Mouse (Mus musculus) heart, adult 18-20 months (tissue): Measurements from ENCODE around the gene Apobec2. TPM values are rescaled to one million over a fixed set of nuclear protein-coding genes. Genes with fewer than 3 reads are reported as not detected.

Experiments
- DNase-seq, 2 experiments: peaks; one replicate each; pipeline ENCODE4 v3.0.0; 2021 to 2022; ENCODE audit warnings: mixed read lengths in 1 of 2
- long read RNA-seq, 2 experiments: library from polyadenylated mRNA; stranded (forward); transcript quantifications; one replicate each; pipeline ENCODE4 v2.0.0; 2021
- total RNA-seq, 2 experiments: library from RNA; stranded (reverse); gene quantifications; 2 replicates each; pipeline ENCODE4 v1.2.3; 2021

Gene Apobec2
- total RNA-seq: 100 to 1,000 TPM; 211 to 226 TPM
- long read RNA-seq, experiment 1, transcript Apobec2-201 (3 exons, 1,420 nt): major isoform, 155 of 1,267 reads
- long read RNA-seq, experiment 1, partial matches to known transcripts: 6 of 1,267 reads
- long read RNA-seq, experiment 1, other reads (novel, unspliced or antisense): 1,105 of 1,267 reads
- long read RNA-seq, experiment 2, transcript Apobec2-201 (3 exons, 1,420 nt): major isoform, 69 of 958 reads
- long read RNA-seq, experiment 2, partial matches to known transcripts: 5 of 958 reads
- long read RNA-seq, experiment 2, other reads (novel, unspliced or antisense): 884 of 958 reads

DNA sequence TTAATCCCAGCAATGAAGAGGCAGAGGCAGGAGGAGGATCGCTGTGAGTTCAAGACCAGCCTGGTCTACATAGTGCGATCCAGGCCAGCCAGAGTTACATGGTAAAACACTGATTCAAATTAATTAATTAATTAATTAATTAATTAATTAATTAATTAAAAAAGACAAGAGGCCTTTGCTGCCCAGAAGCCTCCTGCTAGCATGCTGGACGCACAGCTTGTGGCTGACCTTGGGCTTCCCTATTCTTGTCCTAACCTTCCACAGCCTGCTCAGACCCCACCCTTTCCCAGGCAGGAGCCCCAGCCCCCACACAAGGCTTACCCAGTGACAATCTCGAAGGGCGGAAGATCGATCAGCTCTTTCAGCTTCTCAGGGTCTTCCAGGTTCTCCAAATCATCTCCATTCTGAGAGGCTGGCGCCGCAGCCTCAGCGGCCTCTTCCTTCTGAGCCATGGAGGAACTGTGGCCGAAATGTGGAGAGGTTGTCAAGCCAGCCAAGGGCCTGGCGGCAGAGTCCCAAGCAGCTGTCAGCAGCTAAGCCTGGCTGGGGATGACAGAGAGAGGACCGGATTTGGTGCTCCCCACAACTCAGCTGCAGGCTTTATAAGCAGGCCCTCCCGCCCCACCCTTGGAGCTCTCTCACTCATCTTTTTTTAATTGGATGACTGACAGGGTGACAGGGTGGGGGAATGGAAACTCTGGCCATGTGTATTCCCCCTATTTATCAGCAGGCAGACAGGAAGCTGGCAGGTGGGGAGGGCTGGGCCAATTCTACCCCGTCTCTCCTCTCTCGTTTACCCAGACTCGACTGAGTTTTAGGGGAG is at the start of gene Apobec2:
Apobec2 (minus strand) TSS at position 773 of the 823 bp plus-strand sequence.
- DNase-seq: peak; percentile 78 to 82

DNA sequence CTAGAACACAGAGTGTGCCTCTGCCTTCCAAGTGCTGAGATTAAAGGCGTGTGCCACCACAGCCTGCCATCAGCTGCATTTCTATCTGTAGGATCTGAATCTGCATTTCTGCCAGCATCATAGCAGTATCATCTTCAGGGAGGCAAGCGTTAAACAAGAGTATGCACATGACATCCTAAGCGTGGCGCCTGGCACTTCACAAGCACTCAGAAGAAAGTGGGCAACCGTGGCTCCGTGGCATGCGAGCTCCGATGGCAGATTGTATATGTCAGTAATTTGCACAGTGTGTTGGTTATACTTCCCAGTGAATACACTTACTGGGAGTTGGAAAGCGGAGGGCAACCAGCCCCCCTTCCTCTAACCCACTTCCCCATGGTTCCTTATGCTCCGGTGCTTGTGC is 47.2 kb upstream of the Apobec2 start:
- DNase-seq: no peak

DNA sequence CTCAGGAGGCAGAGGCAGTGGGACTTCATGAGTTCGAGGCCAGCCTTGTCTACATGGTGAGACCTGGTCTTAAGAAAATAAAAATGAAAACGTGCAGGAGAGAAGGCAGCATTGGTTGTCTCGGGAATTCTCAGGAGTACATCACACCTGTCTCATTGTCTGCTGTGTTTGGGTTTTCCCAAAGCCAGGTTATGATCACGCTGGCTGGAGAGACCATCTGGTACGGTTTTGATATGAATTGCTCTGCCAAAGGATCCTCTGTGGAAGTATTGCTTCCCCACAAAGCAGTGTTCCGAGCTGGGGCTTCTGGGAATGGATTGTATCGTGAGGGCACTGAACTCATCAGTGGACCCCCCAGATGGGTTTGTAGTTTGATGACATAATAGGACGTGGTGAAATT is 42.7 kb upstream of the Apobec2 start:
- DNase-seq: no peak

- DNase-seq: peak; percentile 51 to 63
Measured at GRCm38 (mm10) chr17:48474282-48474681, 41.6 kb upstream of the Apobec2 start.

GRCm38 (mm10) chr17:48467395-48468231 is 34.9 kb upstream of the Apobec2 start:
- peak; percentile 73 to 93 for DNase-seq

DNA sequence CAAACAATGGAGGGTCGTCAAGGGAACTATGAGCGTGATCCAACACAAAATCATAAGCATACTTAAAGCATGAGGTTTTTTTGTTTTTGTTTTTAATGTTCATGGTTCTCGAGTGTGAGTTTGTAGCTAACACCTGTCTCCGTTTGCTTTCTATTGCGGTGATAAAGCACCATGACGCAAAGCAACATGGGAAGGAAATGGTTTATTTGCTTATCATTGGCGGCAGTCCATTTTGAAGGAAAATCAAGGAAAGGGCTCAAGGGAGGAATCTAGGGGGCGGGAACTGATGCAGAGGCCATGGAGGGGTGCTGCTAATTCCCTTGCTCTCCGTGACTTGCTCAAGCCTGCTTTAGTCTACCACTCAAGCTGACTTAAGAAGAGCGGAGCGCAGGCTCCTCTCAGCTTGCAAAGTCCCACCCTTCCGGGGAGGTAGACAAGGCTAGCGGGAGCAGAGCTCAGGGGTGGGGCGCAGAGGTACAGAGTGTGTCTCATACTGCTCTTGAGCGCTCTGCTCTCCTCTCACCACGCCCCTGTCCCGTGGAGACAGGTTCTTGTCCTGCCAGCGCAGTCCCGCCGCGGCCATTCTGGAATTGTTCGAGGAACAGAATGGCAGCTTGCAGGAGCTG is 34.2 kb upstream of the Apobec2 start:
- no peak for DNase-seq

DNA sequence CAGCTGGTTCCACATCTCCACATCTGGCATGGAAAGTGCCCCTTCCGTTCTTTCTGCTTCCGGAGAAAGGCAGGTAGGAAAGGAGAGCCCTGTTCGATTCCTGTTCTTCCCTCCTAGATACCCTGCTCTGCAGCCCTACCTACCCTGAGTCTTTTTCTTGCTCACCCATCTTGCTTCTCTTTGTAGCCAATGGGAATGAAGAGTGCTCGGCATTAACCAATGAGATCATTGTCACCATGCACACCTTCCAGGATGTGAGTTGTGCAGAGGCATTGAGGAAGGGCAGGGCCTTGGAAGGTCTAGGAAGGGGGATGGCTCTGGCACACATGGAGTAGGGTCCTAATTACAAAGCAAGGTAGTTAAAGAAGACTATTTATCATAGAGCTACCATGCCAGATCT is 30.7 kb upstream of the Apobec2 start:
- DNase-seq: no peak

- DNase-seq: no peak
Measured at GRCm38 (mm10) chr17:48462096-48462495, 29.4 kb upstream of the Apobec2 start.

DNA sequence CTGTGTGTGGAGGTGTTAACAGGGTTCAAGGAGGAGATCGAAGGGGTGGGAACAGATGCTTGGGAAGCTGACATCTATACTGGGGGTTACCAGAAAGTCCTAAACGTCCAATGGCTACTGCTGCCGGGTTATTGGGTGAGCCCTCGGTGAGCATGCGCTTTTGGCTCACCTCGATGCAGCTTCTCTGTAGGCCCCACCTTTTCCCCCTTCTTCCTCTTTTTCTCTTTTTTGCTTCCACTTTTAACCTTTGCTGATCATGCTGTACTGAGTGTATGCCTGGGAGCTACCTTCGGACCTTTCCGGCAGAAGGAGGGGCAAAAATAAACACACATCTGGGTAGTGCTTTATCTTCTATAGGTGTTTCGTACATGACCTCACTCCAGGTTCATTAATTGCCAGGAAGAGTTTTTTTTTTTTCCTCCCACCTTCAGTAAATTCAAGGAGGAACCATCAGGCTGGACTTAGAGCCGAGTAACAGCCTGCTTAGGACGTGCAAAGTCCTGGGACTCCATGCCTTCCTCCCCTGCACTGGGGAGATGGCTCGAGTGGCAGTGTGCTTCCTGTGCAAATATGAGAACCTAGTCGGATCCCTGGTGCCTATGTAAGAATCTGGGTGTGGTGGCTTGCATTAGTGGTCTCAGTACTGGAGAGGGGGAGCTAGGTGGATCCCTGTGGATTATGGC is 25.4 kb upstream of the Apobec2 start:
- DNase-seq: no peak

GRCm38 (mm10) chr17:48455955-48456354 is 23.2 kb upstream of the Apobec2 start:
- DNase-seq: no peak

DNA sequence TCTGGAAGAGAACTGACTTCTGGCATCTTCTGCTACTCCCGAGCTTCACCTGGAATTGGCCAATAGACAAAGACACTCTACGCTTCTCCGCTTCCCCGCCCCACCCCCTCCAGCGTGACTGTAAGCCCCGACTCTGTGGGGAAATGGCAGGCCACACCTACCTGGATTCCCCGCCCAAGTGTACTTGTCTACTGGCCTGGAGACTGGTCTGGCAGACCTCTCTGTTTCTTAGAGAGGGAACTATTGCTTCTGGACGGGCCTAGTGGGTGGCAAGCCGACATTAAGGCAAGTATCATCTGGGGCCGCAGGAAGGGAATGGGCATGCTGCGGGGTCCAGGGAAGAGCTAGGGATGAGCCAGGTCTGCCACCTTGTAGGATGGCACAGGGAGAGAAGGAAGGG is 22.0 kb upstream of the Apobec2 start, which contains the start of gene Unc5cl:
Unc5cl (plus strand) TSS at position 214 of the 400 bp plus-strand sequence.
- DNase-seq: no peak

DNA sequence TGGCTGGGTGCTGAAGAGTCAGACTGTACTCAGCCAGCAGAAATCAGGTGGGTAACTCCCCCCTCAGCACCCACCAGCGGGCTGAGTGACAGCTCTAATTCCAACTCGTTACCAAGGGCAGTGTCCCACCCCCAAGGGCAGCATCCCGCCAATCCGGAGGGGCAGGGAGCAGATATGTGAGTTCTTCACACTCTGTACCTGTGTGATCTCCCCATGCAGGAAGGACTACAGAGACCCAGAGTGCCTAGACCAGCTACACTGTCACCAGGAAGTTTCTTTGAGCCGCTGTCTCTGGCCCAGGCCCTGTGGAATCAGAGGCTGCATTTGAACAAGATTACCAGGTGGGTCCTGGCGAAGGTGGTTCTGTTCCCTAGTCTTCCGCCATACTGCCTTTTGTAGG is 21.5 kb upstream of the Apobec2 start:
- DNase-seq: no peak

- DNase-seq: no peak
Measured at GRCm38 (mm10) chr17:48453489-48453888, 20.8 kb upstream of the Apobec2 start.

DNA sequence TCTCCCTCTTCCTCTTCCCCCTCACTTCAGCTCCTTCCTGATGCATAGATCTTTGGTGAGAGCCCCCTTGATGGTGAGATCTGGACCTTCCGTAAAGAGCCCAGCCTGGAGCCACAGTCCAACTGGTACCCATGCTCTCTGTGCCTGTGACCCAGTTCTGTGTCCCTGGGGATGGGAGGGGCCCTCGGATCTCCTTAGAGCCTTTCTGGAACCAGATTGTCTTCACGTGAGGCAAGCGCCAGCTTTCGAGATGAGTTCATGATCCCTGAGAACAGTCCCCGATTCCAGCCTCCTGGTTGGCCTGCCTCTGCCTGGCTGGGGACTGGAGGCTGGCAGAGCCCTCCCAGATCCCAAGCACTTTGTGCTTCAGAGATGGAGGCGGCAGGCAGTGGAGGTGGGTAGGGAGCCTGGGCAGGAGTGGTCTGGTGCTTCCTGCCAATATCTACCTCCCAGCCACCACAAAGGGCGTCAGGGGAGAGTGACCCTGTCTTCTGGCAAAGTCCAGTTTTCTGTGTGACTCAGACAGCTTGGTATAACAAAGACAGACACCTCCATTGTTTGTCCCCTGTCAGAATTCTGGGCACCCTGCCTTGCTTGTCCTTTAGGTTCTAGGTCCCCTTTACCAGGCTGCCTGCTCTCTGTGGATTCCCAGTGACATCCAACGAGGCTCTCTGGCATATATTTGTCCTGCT is 19.2 kb upstream of the Apobec2 start:
- DNase-seq: peak in 1 of 2 experiments; percentile 20

GRCm38 (mm10) chr17:48451353-48451675 is 18.6 kb upstream of the Apobec2 start, which contains the start of gene Tspo2:
Tspo2 (minus strand) TSS chr17:48451522.
- no peak for DNase-seq

GRCm38 (mm10) chr17:48450666-48451352 is 18.1 kb upstream of the Apobec2 start:
- no peak for DNase-seq

GRCm38 (mm10) chr17:48447675-48448074 is 14.9 kb upstream of the Apobec2 start:
- DNase-seq: no peak

DNA sequence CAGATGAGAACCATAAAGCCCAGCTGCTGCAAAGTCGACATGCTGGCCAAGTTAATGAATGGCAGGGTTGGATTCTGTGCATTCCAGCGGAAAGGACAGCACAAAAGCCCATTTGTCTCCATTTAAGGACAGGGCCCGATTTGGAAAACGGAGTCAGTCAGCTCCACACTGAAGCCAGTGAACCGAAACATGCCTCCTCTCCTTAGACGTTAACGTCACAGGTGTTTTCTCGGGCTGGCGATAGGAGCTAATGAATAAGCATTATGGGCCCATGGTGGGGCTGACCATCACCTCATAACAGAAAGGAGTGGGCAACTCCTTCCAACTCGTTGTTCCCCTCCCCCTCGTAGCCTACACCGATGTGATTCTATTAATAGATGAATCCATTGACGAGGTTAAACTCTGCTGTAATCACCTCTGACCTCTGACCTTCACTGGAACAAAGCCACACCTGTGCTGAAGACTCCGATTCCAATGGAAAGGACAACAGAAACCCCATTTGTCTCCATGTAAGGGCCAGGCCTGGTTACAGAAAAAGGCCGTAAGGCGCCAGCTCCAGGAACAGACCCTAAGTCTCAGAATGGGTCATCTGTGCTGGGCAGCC is 10.9 kb upstream of the Apobec2 start:
- DNase-seq: no peak

GRCm38 (mm10) chr17:48442745-48443457 is 10.2 kb upstream of the Apobec2 start:
- no peak for DNase-seq
